Mouse (Mus musculus) intestine, embryonic 16.5 days (tissue): ENCODE results near the gene Dyrk1b. TPM values are rescaled to one million over a fixed set of nuclear protein-coding genes. Genes with fewer than 3 reads are reported as not detected.
A peak's percentile ranks its signal among the peaks of the same experiment; 100 is the strongest.
"Not testable (repeated sequence)": the region's sequence is repeated elsewhere in the genome, so short reads cannot be mapped to it uniquely, and the experiment has no call there.

Experiments used
- ATAC-seq: fragments of 200-750 bp; cut with Nextera tagmentation; 2 replicates; pipeline ENCODE4 v1.8.0; 2017; ENCODE audit warnings: moderate TSS enrichment, moderate library complexity
- H3K27ac ChIP-seq: fragments of 300-500 bp; sonication (generic); 2 replicates; pipeline ENCODE4 v1.5.1; 2014; ENCODE audit warnings: mild to moderate bottlenecking, low read length
- H3K27me3 ChIP-seq: fragments of 300-500 bp; sonication (generic); replicated peaks from 2 replicates; pipeline ENCODE4 v1.6.1; 2014; ENCODE audit warnings: low read length, control low read depth, mixed read lengths; ENCODE audit not compliant: control insufficient read depth, insufficient read depth
- H3K36me3 ChIP-seq: fragments of 300-500 bp; sonication (generic); 2 replicates; pipeline ENCODE4 v1.6.1; 2014; ENCODE audit warnings: low read length, control low read depth; ENCODE audit not compliant: control insufficient read depth, insufficient read depth
- H3K4me1 ChIP-seq: fragments of 300-500 bp; sonication (generic); 2 replicates; pipeline ENCODE4 v1.6.1; 2014; ENCODE audit warnings: low read length, control low read depth, mixed read lengths; ENCODE audit not compliant: control insufficient read depth, insufficient read depth
- H3K4me2 ChIP-seq: fragments of 300-500 bp; sonication (generic); 2 replicates; pipeline ENCODE4 v1.6.1; 2014; ENCODE audit warnings: low read depth, low read length, control low read depth
- H3K4me3 ChIP-seq: fragments of 300-500 bp; sonication (generic); 2 replicates; pipeline ENCODE4 v1.5.1; 2014; ENCODE audit warnings: mild to moderate bottlenecking, low read length
- H3K9ac ChIP-seq: fragments of 300-500 bp; sonication (generic); 2 replicates; pipeline ENCODE4 v1.6.1; 2014; ENCODE audit warnings: low read depth, low read length
- H3K9me3 ChIP-seq: fragments of 300-500 bp; sonication (generic); 2 replicates; pipeline ENCODE4 v1.6.1; 2016; ENCODE audit warnings: low read length, control low read depth; ENCODE audit not compliant: control insufficient read depth
- WGBS: fragments of 180-500 bp; shearing (Covaris S2); extraction: QIAGEN DNeasy Blood & Tissue Kit; methylation state at CpG from one replicate; pipeline ENCODE4 v1.1.7; 2014; 5-methylcytosine and 5-hydroxymethylcytosine counted together
- polyA plus RNA-seq: library from polyadenylated mRNA; unstranded; fragments of >200 nt; fragmentation: Nextera tagmentation; extraction: Ambion mirVana; gene quantifications from 2 replicates; pipeline ENCODE4 v1.2.1, GENCODE M21; 2015

The Dyrk1b gene
- 5.0 and 6.1 TPM in 2 replicates for polyA plus RNA-seq

DNA sequence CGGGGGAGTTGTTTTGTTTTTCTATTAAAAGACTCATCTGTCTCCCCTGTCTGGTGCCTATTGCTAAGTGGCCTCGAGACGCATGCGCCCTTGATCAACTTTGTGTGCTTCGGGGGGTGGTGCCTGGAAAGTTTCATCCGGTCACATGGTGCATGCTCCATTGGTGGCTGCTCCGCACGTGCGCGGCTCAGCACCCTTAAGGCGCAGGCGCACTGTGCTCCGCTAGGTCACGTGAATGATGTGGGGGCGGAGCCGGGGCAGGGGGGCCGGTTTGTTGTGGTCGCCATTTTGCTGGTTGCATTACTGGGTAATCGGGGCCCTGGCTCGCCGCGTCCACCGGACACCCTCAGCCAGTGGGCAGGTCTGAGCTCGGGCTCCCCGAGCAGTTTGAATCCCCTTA lies at the start of gene Dyrk1b:
TSS of gene Dyrk1b (plus strand) at position 242 of the 400 bp plus-strand sequence.
- no peaks in the 10 kb centered on the region for H3K9me3 ChIP-seq
- peak within 1 kb of the TSS; percentile 98 for H3K4me3 ChIP-seq
- under 1% methylated on average over 25 of the region's 25 CpGs for whole genome bisulfite sequencing
- peak; percentile 90 for ATAC-seq
- H3K9ac ChIP-seq = peak within 1 kb of the TSS; percentile 75
- H3K36me3 ChIP-seq = peaks cover 21% of the 10 kb centered on the region
- no peaks in the 10 kb centered on the region for H3K27me3 ChIP-seq
- H3K4me1 ChIP-seq = no peaks in the 10 kb centered on the region
- peak within 1 kb of the TSS; percentile 82 for H3K27ac ChIP-seq
- peak within 1 kb of the TSS; percentile 85 for H3K4me2 ChIP-seq

DNA sequence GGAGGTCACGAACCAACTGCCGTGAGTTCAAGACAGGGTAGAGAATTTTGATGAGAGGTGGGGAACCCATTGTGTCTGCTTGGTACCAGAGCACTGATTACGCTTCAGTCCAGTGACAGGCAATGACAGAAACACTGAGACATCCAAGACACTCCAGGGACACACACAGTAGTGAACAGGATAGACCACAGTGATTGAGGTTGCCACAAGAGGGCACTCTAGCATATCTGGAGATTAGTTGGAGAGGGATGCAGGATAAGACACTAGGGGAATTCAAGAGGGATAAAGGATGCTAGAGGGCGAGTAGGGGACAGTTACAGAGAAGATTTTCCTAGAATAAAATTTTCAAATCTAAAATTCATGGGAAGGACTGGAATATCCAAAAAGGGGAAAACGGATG lies 41.7 kb upstream of the Dyrk1b start:
- H3K9me3 ChIP-seq = no peaks in the 10 kb centered on the region
- H3K27ac ChIP-seq = no peak overlapping the region
- H3K4me1 ChIP-seq = no peaks in the 10 kb centered on the region
- H3K27me3 ChIP-seq = no peaks in the 10 kb centered on the region
- 55% methylated on average over 5 of the region's 5 CpGs for WGBS
- H3K36me3 ChIP-seq = no peaks in the 10 kb centered on the region
- ATAC-seq = no peak
- H3K4me3 ChIP-seq = no peak overlapping the region
- no peak overlapping the region for H3K4me2 ChIP-seq
- no peak overlapping the region for H3K9ac ChIP-seq

DNA sequence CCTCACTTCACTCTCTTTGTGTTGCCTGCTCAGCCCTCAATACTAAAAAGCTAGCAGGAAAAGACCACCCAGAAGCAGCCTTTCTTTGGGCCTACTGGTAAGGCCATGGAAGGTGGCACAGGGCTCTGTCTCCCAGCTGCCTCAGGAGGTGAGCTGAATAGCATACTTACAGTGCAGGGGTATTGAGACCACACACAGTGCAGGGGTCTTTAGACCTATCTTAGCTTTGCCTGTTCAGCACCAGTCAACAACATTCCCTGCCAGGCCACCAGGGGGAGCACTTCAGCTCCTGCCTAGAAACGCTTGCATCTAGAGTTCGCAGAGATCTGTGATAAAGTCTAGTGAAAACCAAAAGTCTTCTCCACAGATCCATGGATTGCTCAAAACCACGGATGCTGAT lies 31.0 kb upstream of the Dyrk1b start:
- ATAC-seq = 0 out of 2 replicates have a peak, but pooled peaks have one; percentile 40
- no peak overlapping the region for H3K27ac ChIP-seq
- H3K4me1 ChIP-seq = no peaks in the 10 kb centered on the region
- WGBS = 17% methylated on average over 3 of the region's 3 CpGs
- H3K9ac ChIP-seq = no peak overlapping the region
- no peaks in the 10 kb centered on the region for H3K9me3 ChIP-seq
- H3K36me3 ChIP-seq = no peaks in the 10 kb centered on the region
- H3K4me3 ChIP-seq = no peak overlapping the region
- no peak overlapping the region for H3K4me2 ChIP-seq
- H3K27me3 ChIP-seq = no peaks in the 10 kb centered on the region

DNA sequence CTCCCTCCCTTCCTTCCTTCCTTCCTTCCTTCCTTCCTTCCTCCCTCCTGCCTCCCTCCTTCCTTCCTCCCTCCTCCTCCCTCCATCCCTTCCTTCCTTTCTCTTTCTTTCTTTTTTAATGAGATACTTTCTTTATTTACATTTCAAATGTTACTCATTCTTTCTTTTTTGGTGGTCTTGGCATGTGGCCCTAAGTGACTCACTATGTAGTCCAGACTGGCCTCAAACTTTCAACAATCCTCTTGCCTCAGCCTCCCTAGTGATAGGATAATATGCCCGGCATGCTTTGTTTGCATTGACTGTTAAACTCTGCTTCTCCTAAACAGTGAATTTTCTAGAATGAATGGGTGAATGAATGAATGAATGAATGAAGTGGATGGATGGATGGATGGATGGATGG lies 29.4 kb upstream of the Dyrk1b start:
- Histone ChIP-seq H3K9me3 (no peaks in the 10 kb centered on the region), H3K4me1 (no peaks in the 10 kb centered on the region), H3K27ac (no peak overlapping the region), H3K27me3 (no peaks in the 10 kb centered on the region), H3K36me3 (no peaks in the 10 kb centered on the region), H3K4me2 (no peak overlapping the region), H3K4me3 (no peak overlapping the region), H3K9ac (no peak overlapping the region)
- ATAC-seq = no peak
- 81% methylated on average over 1 of the region's 1 CpGs for WGBS

DNA sequence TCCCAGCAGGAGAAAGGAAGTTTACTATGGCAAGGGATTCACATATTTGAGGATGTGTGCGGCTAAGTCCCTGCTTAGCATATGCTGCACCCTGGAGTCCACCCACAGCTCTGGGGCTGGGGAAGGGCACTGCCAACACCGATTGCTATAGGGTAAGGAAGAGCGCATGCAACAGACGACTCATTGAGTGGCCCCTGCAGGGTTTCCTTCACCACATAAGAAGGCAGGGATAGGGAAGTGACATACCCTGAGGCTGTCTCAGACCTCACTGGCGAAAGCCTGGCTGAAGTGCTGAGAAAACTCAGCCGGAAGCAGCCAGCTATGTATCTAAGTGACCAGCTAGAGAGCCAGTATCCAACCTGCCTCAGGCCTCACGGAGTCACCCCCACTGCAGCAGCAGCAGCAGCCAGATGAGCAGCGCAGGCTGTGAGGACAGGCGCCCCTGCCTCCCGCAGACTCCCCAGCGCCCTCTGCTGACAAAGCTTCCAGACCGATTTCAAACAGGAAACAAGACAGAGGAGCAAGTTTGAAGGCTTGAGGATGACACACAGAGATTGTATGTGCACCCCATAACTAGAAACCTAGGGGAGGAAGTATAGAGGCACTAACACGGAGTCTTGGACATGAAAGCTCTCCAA lies 27.6 kb upstream of the Dyrk1b start:
- no peak overlapping the region for H3K4me2 ChIP-seq

DNA sequence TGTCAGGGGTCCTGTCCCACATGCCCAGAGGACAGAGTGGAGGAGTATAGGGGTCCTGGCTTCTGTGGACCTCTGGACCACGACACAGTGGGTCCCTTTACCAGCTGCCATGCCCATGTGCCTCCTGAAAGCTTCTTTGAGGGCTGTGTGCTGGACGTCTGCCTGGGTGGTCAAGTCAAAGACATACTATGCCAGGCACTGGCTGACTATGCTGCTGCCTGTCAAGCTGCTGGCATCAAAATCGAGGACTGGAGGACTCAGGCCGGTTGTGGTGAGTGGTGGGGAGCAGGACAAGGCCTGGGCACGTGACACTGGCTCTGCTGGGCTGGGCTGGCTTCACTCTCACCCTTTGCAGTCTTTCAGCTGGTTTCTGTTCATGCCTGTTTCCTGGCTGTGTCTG lies 25.7 kb upstream of the Dyrk1b start:
- not testable (repeated sequence) for H3K4me1 ChIP-seq, H3K9me3 ChIP-seq, H3K4me3 ChIP-seq, H3K27ac ChIP-seq, H3K27me3 ChIP-seq, H3K36me3 ChIP-seq, ATAC-seq, H3K9ac ChIP-seq, H3K4me2 ChIP-seq
- 51% methylated on average over 4 of the region's 5 CpGs for WGBS

More for the DNA sequence above, 27.6 kb upstream of the Dyrk1b start:
- WGBS = 14% methylated on average over 13 of the region's 13 CpGs
- Histone ChIP-seq H3K27me3 (no peaks in the 10 kb centered on the region), H3K4me3 (no peak overlapping the region), H3K9me3 (no peaks in the 10 kb centered on the region), H3K27ac (no peak overlapping the region), H3K9ac (peak overlapping the region; percentile 6; the same call in 1 of the 2 replicates), H3K4me1 (no peaks in the 10 kb centered on the region), H3K36me3 (no peaks in the 10 kb centered on the region)
- no peak for ATAC-seq

DNA sequence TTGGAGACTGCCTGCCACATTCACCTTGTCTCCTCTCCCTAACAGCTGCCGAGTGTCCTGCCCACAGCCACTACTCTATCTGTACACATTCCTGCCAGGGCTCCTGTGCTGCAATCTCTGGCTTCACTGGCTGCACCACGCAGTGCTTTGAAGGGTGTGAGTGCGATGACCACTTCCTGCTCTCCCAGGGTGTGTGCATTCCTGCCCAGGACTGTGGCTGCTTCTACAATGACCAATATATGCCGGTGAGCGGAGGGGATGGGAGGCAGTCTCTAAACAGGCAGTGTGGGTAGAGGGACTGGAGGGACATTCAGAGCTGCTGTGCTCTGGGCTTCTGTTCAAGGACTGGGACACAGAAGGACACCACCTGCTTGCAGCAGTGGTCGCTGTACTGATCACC lies 20.0 kb upstream of the Dyrk1b start:
- Histone ChIP-seq H3K9ac (0 out of 2 replicates have a peak overlapping the region, but pooled peaks have one; percentile 10), H3K4me2 (no peak overlapping the region), H3K27ac (no peak overlapping the region), H3K36me3 (no peaks in the 10 kb centered on the region), H3K9me3 (no peaks in the 10 kb centered on the region), H3K4me1 (no peaks in the 10 kb centered on the region), H3K27me3 (no peaks in the 10 kb centered on the region), H3K4me3 (no peak overlapping the region)
- ATAC-seq = no peak
- 44% methylated on average over 6 of the region's 6 CpGs for WGBS

DNA sequence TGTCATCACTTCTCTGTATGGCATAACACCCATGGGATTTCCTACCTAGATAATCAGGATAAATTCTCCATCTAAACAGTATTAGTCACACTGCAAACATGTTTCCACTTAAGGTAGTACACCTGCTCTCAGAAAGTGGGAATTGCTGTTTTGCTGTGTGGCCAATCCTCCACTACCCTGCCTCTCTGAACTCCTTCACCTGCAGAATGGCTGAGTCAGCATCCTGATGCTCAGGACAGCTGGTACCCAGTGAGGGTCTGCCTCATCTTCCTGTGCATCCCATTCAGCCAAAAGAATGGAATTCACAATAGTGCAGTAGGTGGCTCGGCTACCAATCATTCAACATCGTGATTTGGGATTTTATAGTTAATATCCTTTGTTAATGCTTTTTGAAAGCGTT lies 19.4 kb upstream of the Dyrk1b start:
- 79% methylated on average over 3 of the region's 3 CpGs for WGBS
- Histone ChIP-seq H3K9ac (no peak overlapping the region), H3K4me1 (no peaks in the 10 kb centered on the region)

DNA sequence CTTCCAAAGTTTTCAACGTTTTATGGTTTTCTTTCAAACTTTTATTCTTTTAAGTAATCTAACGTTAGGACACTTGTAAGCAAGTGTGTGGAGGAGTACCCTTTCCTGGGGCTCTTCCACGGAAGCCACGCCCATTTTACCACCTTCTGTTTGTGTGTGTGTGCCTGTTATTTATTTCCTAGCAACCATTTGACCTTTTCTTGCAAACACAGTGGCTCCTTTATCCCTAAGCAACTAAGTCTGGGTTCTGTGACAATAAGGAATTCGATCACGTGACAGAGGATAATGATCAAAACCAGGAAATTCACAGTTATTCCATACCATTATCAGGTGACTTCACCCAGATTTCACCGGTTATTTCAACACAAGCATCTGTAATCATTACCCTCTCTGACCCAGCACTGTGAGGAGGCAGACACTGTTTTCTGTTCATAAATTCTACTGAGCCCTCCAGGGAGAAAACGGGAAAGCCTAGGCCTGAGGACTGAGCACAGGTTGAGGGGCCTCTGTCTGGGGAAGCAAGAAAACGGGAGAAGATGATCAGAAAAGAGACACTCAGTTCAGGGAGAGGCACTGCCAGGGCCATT lies 18.0 kb upstream of the Dyrk1b start:
- Histone ChIP-seq H3K4me1 (no peaks in the 10 kb centered on the region), H3K36me3 (no peaks in the 10 kb centered on the region), H3K27me3 (no peaks in the 10 kb centered on the region), H3K4me3 (no peak overlapping the region), H3K9me3 (no peaks in the 10 kb centered on the region), H3K27ac (peak overlapping the region; percentile 1; the same call in 1 of the 2 replicates), H3K9ac (no peak overlapping the region), H3K4me2 (no peak overlapping the region; the same call in 1 of the 2 replicates)
- WGBS = 39% methylated on average over 9 of the region's 9 CpGs
- ATAC-seq = peak; percentile 67

More for the DNA sequence above, 19.4 kb upstream of the Dyrk1b start:
- no peak for ATAC-seq
- H3K4me2 ChIP-seq = no peak overlapping the region
- H3K9me3 ChIP-seq = no peaks in the 10 kb centered on the region
- H3K4me3 ChIP-seq = no peak overlapping the region
- H3K27ac ChIP-seq = no peak overlapping the region
- H3K36me3 ChIP-seq = no peaks in the 10 kb centered on the region
- H3K27me3 ChIP-seq = no peaks in the 10 kb centered on the region
